Mouse (Mus musculus): ENCODE data around the gene Zc3h12a. TPM values are rescaled to one million over a fixed set of nuclear protein-coding genes. Genes with fewer than 3 reads are reported as not detected.
A peak's percentile ranks its signal among the peaks of the same experiment; 100 is the strongest.

Gene Zc3h12a
- polyA plus RNA-seq, 1 experiment = 5.3 TPM

GRCm38 (mm10) chr4:125134631-125135030 is 7.0 kb upstream of the Zc3h12a start:
- H3K4me1 ChIP-seq (ENCODE audit: control insufficient read depth, insufficient read depth, low read length) = no peaks in the 10 kb centered on the region
- no peak overlapping the region for H3K27ac ChIP-seq (ENCODE audit: insufficient read depth, low read depth, low read length)
- no peak for DNase-seq
- 82% methylated on average over 5 of the region's 5 CpGs for WGBS
- H3K27me3 ChIP-seq (replicated peaks; ENCODE audit: control insufficient read depth, insufficient read depth, low read length) = no peaks in the 10 kb centered on the region
- TF ChIP-seq POLR2A (IDR thresholded peaks at IDR 0.05; ENCODE audit: low read depth, low read length) (no peak), CTCF (conservative IDR thresholded peaks at IDR 0.05; ENCODE audit: insufficient read depth, insufficient read length, low read depth, low read length) (no peak)
- H3K36me3 ChIP-seq (ENCODE audit: control insufficient read depth, insufficient read depth, low read length) = no peaks in the 10 kb centered on the region
- H3K4me3 ChIP-seq (ENCODE audit: insufficient read depth, low read depth, low read length) = no peak overlapping the region

GRCm38 (mm10) chr4:125134192-125134591 is 6.6 kb upstream of the Zc3h12a start:
- WGBS = 87% methylated on average over 4 of the region's 4 CpGs
- Histone ChIP-seq H3K4me1 (ENCODE audit: control insufficient read depth, insufficient read depth, low read length) (no peaks in the 10 kb centered on the region), H3K4me3 (ENCODE audit: insufficient read depth, low read depth, low read length) (no peak overlapping the region), H3K36me3 (ENCODE audit: control insufficient read depth, insufficient read depth, low read length) (no peaks in the 10 kb centered on the region), H3K27ac (ENCODE audit: insufficient read depth, low read depth, low read length) (no peak overlapping the region), H3K27me3 (replicated peaks; ENCODE audit: control insufficient read depth, insufficient read depth, low read length) (no peaks in the 10 kb centered on the region)
- TF ChIP-seq POLR2A (IDR thresholded peaks at IDR 0.05; ENCODE audit: low read depth, low read length) (no peak), CTCF (conservative IDR thresholded peaks at IDR 0.05; ENCODE audit: insufficient read depth, insufficient read length, low read depth, low read length) (no peak)
- DNase-seq = no peak

DNA sequence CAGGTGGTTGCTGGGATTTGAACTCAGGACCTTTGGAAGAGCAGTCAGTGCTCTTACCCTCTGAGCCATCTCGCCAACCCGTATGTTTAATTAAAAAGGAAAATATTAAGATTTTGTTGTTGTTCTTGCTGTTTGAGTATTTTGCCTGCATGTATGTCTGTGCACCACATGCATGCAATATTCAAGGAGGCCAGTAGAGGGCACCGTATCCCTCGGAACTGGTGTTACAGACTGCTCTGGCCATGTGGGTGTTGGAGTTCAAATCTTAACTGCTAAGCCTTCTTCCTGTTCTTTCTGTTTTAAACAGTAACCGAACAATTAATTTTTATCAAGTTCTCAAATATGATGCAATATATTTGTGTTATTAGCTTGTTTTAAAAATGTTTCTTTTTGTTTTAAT is 4.8 kb upstream of the Zc3h12a start:
- TF ChIP-seq POLR2A (IDR thresholded peaks at IDR 0.05; ENCODE audit: low read depth, low read length) = no peak
- peak; percentile 78 for TF ChIP-seq CTCF (conservative IDR thresholded peaks at IDR 0.05; ENCODE audit: insufficient read depth, insufficient read length, low read depth, low read length)
- 36% methylated on average over 5 of the region's 5 CpGs for WGBS
- peak; percentile 69 for DNase-seq

GRCm38 (mm10) chr4:125131493-125131892 is 3.9 kb upstream of the Zc3h12a start:
- Histone ChIP-seq H3K27me3 (replicated peaks; ENCODE audit: control insufficient read depth, insufficient read depth, low read length) (no peaks in the 10 kb centered on the region), H3K4me3 (ENCODE audit: insufficient read depth, low read depth, low read length) (no peak overlapping the region), H3K36me3 (ENCODE audit: control insufficient read depth, insufficient read depth, low read length) (no peaks in the 10 kb centered on the region), H3K27ac (ENCODE audit: insufficient read depth, low read depth, low read length) (no peak overlapping the region), H3K4me1 (ENCODE audit: control insufficient read depth, insufficient read depth, low read length) (peaks cover 10% of the 10 kb centered on the region; the same call in 1 of the 2 replicates)
- WGBS = 45% methylated on average over 4 of the region's 4 CpGs
- TF ChIP-seq POLR2A (IDR thresholded peaks at IDR 0.05; ENCODE audit: low read depth, low read length) = no peak
- no peak for TF ChIP-seq CTCF (conservative IDR thresholded peaks at IDR 0.05; ENCODE audit: insufficient read depth, insufficient read length, low read depth, low read length)
- no peak for DNase-seq

More for the DNA sequence above, 4.8 kb upstream of the Zc3h12a start:
- no peaks in the 10 kb centered on the region for H3K27me3 ChIP-seq (replicated peaks; ENCODE audit: control insufficient read depth, insufficient read depth, low read length)
- no peak overlapping the region for H3K27ac ChIP-seq (ENCODE audit: insufficient read depth, low read depth, low read length)
- no peak overlapping the region for H3K4me3 ChIP-seq (ENCODE audit: insufficient read depth, low read depth, low read length)
- no peaks in the 10 kb centered on the region for H3K36me3 ChIP-seq (ENCODE audit: control insufficient read depth, insufficient read depth, low read length)
- H3K4me1 ChIP-seq (ENCODE audit: control insufficient read depth, insufficient read depth, low read length) = 0 out of 2 replicates have a peak, but pooled peaks cover 3% of the 10 kb centered on the region

DNA sequence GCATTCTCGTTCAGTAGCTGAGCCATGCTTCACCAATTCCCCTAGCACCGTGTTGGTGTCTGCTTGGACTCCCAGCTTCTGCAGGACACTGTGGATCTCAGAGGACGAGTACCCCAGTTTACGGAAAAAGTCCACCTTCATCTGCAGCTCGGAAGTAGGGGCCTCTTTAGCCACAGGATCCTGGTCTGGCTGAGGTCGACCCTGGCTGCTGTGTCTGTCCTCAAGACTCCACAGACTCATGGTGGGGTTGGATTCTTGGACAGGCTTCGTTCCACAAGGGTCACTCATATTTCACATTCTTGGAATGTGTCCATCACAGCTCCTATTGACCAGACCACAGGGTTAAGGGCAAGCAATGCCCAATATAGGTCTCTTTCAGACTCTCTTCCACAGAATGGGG is 879 bp downstream of the Zc3h12a start:
- peak overlapping the region; percentile 95 for H3K4me3 ChIP-seq (ENCODE audit: insufficient read depth, low read depth, low read length)
- no peak for TF ChIP-seq POLR2A (IDR thresholded peaks at IDR 0.05; ENCODE audit: low read depth, low read length)
- no peak for TF ChIP-seq CTCF (conservative IDR thresholded peaks at IDR 0.05; ENCODE audit: insufficient read depth, insufficient read length, low read depth, low read length)
- peak overlapping the region; percentile 95 for H3K27ac ChIP-seq (ENCODE audit: insufficient read depth, low read depth, low read length)
- 48% methylated on average over 7 of the region's 7 CpGs for WGBS
- H3K4me1 ChIP-seq (ENCODE audit: control insufficient read depth, insufficient read depth, low read length) = peaks cover 49% of the 10 kb centered on the region
- DNase-seq = no peak
- H3K27me3 ChIP-seq (replicated peaks; ENCODE audit: control insufficient read depth, insufficient read depth, low read length) = no peaks in the 10 kb centered on the region
- H3K36me3 ChIP-seq (ENCODE audit: control insufficient read depth, insufficient read depth, low read length) = no peaks in the 10 kb centered on the region

DNA sequence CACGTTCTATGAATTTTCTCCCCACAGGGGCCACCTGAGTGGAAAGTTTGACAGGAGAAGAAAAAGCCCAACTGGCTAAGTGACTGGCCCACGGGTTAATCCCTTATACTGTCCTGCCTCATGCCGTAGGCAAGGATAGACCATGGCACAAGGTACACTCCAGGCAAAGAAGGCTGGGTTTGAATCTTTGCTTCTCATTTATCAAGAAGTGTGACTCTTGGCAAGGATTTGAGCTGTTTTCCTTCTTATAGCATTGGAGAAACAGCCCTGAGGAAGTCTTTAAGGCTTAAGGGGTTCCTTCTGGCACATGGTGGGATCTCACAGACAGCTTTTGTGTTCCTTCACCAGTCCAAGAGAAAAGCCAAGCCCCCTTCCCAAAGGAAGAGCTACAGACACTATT is 1.5 kb downstream of the Zc3h12a start:
- WGBS = 84% methylated on average over 3 of the region's 3 CpGs
- TF ChIP-seq POLR2A (IDR thresholded peaks at IDR 0.05; ENCODE audit: low read depth, low read length) = no peak
- H3K27ac ChIP-seq (ENCODE audit: insufficient read depth, low read depth, low read length) = peak overlapping the region; percentile 21; the same call in 1 of the 2 replicates
- H3K4me1 ChIP-seq (ENCODE audit: control insufficient read depth, insufficient read depth, low read length) = peaks cover 50% of the 10 kb centered on the region
- no peaks in the 10 kb centered on the region for H3K27me3 ChIP-seq (replicated peaks; ENCODE audit: control insufficient read depth, insufficient read depth, low read length)
- H3K36me3 ChIP-seq (ENCODE audit: control insufficient read depth, insufficient read depth, low read length) = no peaks in the 10 kb centered on the region
- DNase-seq = no peak
- H3K4me3 ChIP-seq (ENCODE audit: insufficient read depth, low read depth, low read length) = no peak overlapping the region

DNA sequence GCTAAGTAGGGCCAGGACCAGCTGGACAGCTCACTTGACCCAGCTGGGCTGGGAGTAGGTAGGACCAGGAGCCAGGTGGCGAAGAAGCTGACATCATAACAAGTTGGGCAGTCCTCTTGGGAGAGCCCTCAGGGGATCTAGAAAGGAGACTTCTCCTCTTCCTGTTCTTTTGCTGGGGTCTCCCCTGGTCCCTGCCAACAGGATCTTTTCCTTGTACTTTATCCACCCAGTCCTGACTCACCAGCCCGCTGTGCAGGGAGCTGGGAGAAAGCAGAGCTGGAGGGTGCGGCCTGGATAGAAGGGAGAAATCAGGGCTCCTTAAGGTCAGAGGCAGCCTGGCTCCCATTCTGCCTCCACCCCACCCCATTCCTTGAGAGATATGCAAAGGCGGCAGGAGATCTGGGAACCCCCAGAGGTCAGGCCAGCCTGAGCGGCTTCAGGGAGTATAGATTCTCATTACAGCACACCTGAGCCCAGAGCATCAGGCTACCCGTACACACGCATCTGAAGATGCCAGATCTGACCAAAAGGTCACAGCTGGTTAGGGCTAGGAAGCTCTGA is 2.2 kb downstream of the Zc3h12a start:
- 75% methylated on average over 7 of the region's 7 CpGs for WGBS
- no peak overlapping the region for H3K4me3 ChIP-seq (ENCODE audit: insufficient read depth, low read depth, low read length)
- peaks cover 50% of the 10 kb centered on the region for H3K4me1 ChIP-seq (ENCODE audit: control insufficient read depth, insufficient read depth, low read length)
- no peaks in the 10 kb centered on the region for H3K27me3 ChIP-seq (replicated peaks; ENCODE audit: control insufficient read depth, insufficient read depth, low read length)
- no peak for TF ChIP-seq CTCF (conservative IDR thresholded peaks at IDR 0.05; ENCODE audit: insufficient read depth, insufficient read length, low read depth, low read length)
- no peak for TF ChIP-seq POLR2A (IDR thresholded peaks at IDR 0.05; ENCODE audit: low read depth, low read length)
- no peaks in the 10 kb centered on the region for H3K36me3 ChIP-seq (ENCODE audit: control insufficient read depth, insufficient read depth, low read length)
- H3K27ac ChIP-seq (ENCODE audit: insufficient read depth, low read depth, low read length) = peak overlapping the region; percentile 32
- DNase-seq = no peak

Measured in kidney, adult 2 months (tissue).